Mouse (Mus musculus) forebrain, postnatal 0 days (tissue): Measurements from ENCODE around the gene Inpp5k. TPM values are rescaled to one million over a fixed set of nuclear protein-coding genes. Genes with fewer than 3 reads are reported as not detected.
"Not testable (repeated sequence)": the region's sequence is repeated elsewhere in the genome, so short reads cannot be mapped to it uniquely, and the experiment has no call there.

Experiments used
- ATAC-seq: fragments of 200-750 bp; cut with Nextera tagmentation; 2 replicates; pipeline ENCODE4 v1.8.0; 2017; ENCODE audit warnings: mild to moderate bottlenecking, moderate library complexity
- DNase-seq: peaks from one replicate; pipeline ENCODE4 v3.0.0-alpha.2; 2015
- H3K27ac ChIP-seq: fragments of 300-500 bp; sonication (generic); 2 replicates; pipeline ENCODE4 v1.5.1; 2014; ENCODE audit warnings: low read depth, mild to moderate bottlenecking, antibody characterized with exemption, low read length, moderate library complexity, mixed read lengths
- H3K27me3 ChIP-seq: fragments of 300-500 bp; sonication (generic); 2 replicates; pipeline ENCODE4 v1.6.1; 2014; ENCODE audit warnings: mild to moderate bottlenecking, low read length, mixed read lengths; ENCODE audit not compliant: insufficient read depth
- H3K36me3 ChIP-seq: fragments of 300-500 bp; sonication (generic); 2 replicates; pipeline ENCODE4 v1.6.1; 2014; ENCODE audit warnings: mild to moderate bottlenecking, moderate library complexity; ENCODE audit not compliant: insufficient read depth
- H3K4me1 ChIP-seq: fragments of 300-500 bp; sonication (generic); 2 replicates; pipeline ENCODE4 v1.6.1; 2014; ENCODE audit warnings: antibody characterized with exemption; ENCODE audit not compliant: insufficient read depth
- H3K4me2 ChIP-seq: fragments of 300-500 bp; sonication (generic); 2 replicates; pipeline ENCODE4 v1.6.1; 2014; ENCODE audit warnings: low read depth, mild to moderate bottlenecking, moderate library complexity
- H3K4me3 ChIP-seq: fragments of 300-500 bp; sonication (generic); 2 replicates; pipeline ENCODE4 v1.5.1; 2014; ENCODE audit warnings: low read depth, low read length, mixed read lengths
- H3K9ac ChIP-seq: fragments of 300-500 bp; sonication (generic); 2 replicates; pipeline ENCODE4 v1.6.1; 2014; ENCODE audit warnings: mild to moderate bottlenecking
- H3K9me3 ChIP-seq: fragments of 300-500 bp; sonication (generic); 2 replicates; pipeline ENCODE4 v1.6.1; 2016; ENCODE audit warnings: low read length
- CTCF ChIP-seq: sonication (generic); IDR thresholded peaks from 2 replicates; pipeline ENCODE4 v1.5.1; 2016; ENCODE audit warnings: antibody characterized with exemption, control low read depth, low read depth
- WGBS: fragments of 180-500 bp; shearing (Covaris S2); extraction: QIAGEN DNeasy Blood & Tissue Kit; methylation state at CpG from one replicate; pipeline ENCODE4 v1.1.7; 2014; 5-methylcytosine and 5-hydroxymethylcytosine counted together
- polyA plus RNA-seq: library from polyadenylated mRNA; unstranded; fragments of >200 nt; fragmentation: Nextera tagmentation; extraction: Ambion mirVana; gene quantifications from 2 replicates; pipeline ENCODE4 v1.2.1, GENCODE M21; 2015
- total RNA-seq: library from RNA; depleted of rRNA; stranded (reverse); fragments of >200 nt; gene quantifications from 2 replicates; pipeline ENCODE4 v1.2.3, GENCODE M21; 2014

Gene Inpp5k
- total and polyA plus RNA-seq, 2 experiments from 2014 or later: 50.7 to 57.4 TPM

DNA sequence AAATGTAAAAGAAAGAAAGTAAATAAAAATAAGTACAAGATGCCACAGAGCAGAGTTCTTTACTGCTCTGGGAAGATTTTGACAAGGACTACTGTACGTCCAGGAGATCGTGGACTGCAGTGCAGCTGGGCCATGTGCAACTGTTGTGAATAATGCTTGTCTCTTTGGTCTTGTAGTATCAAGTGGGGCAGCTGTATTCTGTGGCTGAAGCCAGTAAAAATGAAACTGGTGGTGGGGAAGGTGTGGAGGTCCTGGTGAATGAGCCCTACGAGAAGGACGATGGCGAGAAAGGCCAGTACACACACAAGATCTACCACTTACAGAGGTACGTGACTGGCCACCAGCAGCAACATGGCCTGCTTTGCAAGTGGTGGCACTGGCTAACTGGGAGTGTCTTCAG is 32.8 kb upstream of the Inpp5k start:
- WGBS: 92% methylated on average over 6 of the region's 6 CpGs
- no peaks in the 10 kb centered on the region for H3K9me3 ChIP-seq
- no peak for TF ChIP-seq CTCF
- no peak overlapping the region for H3K4me2 ChIP-seq
- peaks cover 68% of the 10 kb centered on the region for H3K36me3 ChIP-seq
- no peak overlapping the region for H3K9ac ChIP-seq
- DNase-seq (no peak), ATAC-seq (no peak)
- no peak overlapping the region for H3K27ac ChIP-seq
- H3K4me1 ChIP-seq: no peaks in the 10 kb centered on the region
- H3K4me3 ChIP-seq: no peak overlapping the region
- H3K27me3 ChIP-seq: no peaks in the 10 kb centered on the region

DNA sequence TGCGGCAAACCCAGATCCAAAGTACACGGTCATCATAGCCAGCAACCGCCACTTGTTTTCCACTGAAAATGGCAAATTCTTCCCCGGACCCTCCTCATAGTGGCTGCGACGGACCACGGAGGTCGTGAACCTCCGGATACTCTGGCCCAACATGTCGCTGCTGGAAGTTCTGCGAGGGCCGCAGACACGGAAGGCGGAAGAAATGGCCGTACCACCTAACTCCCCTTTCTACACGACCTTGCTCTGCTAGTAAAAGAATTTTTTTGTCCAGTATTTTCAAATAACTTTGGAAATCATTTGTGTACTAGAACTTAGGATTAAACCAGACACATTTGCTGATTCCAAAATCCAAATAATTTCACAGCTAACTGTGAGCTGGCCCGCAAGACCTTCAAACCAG is 31.0 kb upstream of the Inpp5k start:
- 94% methylated on average over 16 of the region's 17 CpGs for WGBS
- not testable (repeated sequence) for ATAC-seq, H3K4me1 ChIP-seq, H3K9ac ChIP-seq, H3K4me2 ChIP-seq, H3K27ac ChIP-seq, H3K27me3 ChIP-seq, H3K9me3 ChIP-seq, H3K4me3 ChIP-seq, DNase-seq
- peaks cover 72% of the 10 kb centered on the region for H3K36me3 ChIP-seq

GRCm38 (mm10) chr11:75604826-75605225 is 26.0 kb upstream of the Inpp5k start:
- no peaks in the 10 kb centered on the region for H3K4me1 ChIP-seq
- no peaks in the 10 kb centered on the region for H3K27me3 ChIP-seq
- no peak overlapping the region for H3K9ac ChIP-seq
- H3K27ac ChIP-seq: no peak overlapping the region
- 92% methylated on average over 5 of the region's 5 CpGs for WGBS
- H3K4me3 ChIP-seq: no peak overlapping the region
- H3K4me2 ChIP-seq: no peak overlapping the region
- H3K36me3 ChIP-seq: peaks cover 69% of the 10 kb centered on the region
- no peak for ATAC-seq
- no peaks in the 10 kb centered on the region for H3K9me3 ChIP-seq
- no peak for DNase-seq
- TF ChIP-seq CTCF: no peak

DNA sequence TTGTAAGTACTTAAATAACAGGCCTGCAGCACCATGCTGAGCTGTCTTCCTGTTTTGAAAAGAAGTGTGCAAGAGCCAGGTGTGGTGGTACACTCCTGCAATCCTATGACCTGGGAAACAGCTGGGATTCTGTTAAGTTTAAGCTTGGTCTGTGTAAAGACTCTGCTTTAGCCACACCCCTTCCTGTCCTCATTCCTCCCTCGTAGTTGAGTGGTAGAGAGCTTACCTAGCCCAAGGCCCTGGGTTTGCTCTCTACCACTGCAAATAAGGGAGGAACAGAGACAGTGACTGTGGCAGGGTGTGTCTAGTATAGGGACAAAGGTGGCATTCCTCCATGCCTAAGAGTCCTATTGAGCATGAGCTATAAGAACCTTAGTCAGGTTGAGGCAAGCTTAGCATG is 25.5 kb upstream of the Inpp5k start:
- H3K9ac ChIP-seq: no peak overlapping the region
- peaks cover 69% of the 10 kb centered on the region for H3K36me3 ChIP-seq
- H3K4me2 ChIP-seq: no peak overlapping the region
- H3K4me3 ChIP-seq: no peak overlapping the region
- H3K9me3 ChIP-seq: no peaks in the 10 kb centered on the region
- H3K27ac ChIP-seq: no peak overlapping the region
- no peaks in the 10 kb centered on the region for H3K4me1 ChIP-seq
- ATAC-seq (no peak), DNase-seq (no peak)
- TF ChIP-seq CTCF: no peak
- no peaks in the 10 kb centered on the region for H3K27me3 ChIP-seq
- 78% methylated on average over 1 of the region's 1 CpGs for WGBS

GRCm38 (mm10) chr11:75608776-75609175 is 22.0 kb upstream of the Inpp5k start:
- no peaks in the 10 kb centered on the region for H3K4me1 ChIP-seq
- no peak for DNase-seq
- H3K9ac ChIP-seq: no peak overlapping the region
- H3K27me3 ChIP-seq: no peaks in the 10 kb centered on the region
- H3K9me3 ChIP-seq: no peaks in the 10 kb centered on the region
- no peak overlapping the region for H3K4me2 ChIP-seq
- H3K27ac ChIP-seq: no peak overlapping the region
- TF ChIP-seq CTCF: no peak
- WGBS: 87% methylated on average over 5 of the region's 5 CpGs
- H3K4me3 ChIP-seq: no peak overlapping the region
- H3K36me3 ChIP-seq: peaks cover 64% of the 10 kb centered on the region
- ATAC-seq: no peak

DNA sequence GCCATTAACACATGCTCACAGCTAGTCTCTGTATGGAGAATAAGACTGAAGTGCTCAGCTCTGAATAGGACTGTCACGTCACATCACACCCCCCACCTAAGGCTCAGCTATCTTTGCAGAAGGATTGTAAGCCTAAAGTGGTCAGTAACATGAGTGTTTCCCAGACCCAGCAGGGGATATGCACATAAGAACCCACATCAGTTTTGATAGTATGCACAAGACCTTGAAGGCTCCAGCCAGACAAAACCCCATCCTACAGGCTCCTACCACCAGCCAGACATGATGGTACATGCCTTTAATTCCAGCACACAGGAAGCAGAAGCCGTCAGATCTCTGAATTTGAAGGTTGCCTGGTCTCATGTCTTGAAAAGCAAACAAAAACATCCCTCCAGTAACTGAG is 20.8 kb upstream of the Inpp5k start:
- DNase-seq (no peak), ATAC-seq (no peak)
- no peak for TF ChIP-seq CTCF
- Histone ChIP-seq H3K4me2 (no peak overlapping the region), H3K4me1 (no peaks in the 10 kb centered on the region), H3K9me3 (no peaks in the 10 kb centered on the region), H3K4me3 (no peak overlapping the region), H3K9ac (no peak overlapping the region), H3K27me3 (no peaks in the 10 kb centered on the region), H3K36me3 (peaks cover 64% of the 10 kb centered on the region), H3K27ac (no peak overlapping the region)
- 82% methylated on average over 2 of the region's 2 CpGs for WGBS

GRCm38 (mm10) chr11:75614769-75615168 is 16.0 kb upstream of the Inpp5k start:
- Histone ChIP-seq H3K27me3 (no peaks in the 10 kb centered on the region), H3K9me3 (no peaks in the 10 kb centered on the region), H3K4me2 (no peak overlapping the region), H3K9ac (no peak overlapping the region), H3K4me1 (no peaks in the 10 kb centered on the region), H3K4me3 (no peak overlapping the region), H3K27ac (no peak overlapping the region), H3K36me3 (peaks cover 53% of the 10 kb centered on the region)
- TF ChIP-seq CTCF: no peak
- no peak for DNase-seq
- no peak for ATAC-seq
- 100% methylated on average over 1 of the region's 1 CpGs for WGBS

- 89% methylated on average over 2 of the region's 2 CpGs for WGBS
- Histone ChIP-seq H3K27ac (no peak overlapping the region), H3K4me3 (no peak overlapping the region), H3K36me3 (peaks cover 53% of the 10 kb centered on the region), H3K9me3 (no peaks in the 10 kb centered on the region), H3K4me1 (no peaks in the 10 kb centered on the region), H3K4me2 (no peak overlapping the region), H3K9ac (no peak overlapping the region), H3K27me3 (no peaks in the 10 kb centered on the region)
- TF ChIP-seq CTCF: no peak
- DNase-seq (no peak), ATAC-seq (no peak)
Observed at GRCm38 (mm10) chr11:75615556-75615955, 15.2 kb upstream of the Inpp5k start.
